Mouse (Mus musculus) thymus, postnatal 25 days (tissue): ENCODE measurements around the gene Srd5a1.
"Not testable (repeated sequence)": the region's sequence is repeated elsewhere in the genome, so short reads cannot be mapped to it uniquely, and the experiment has no call there.

Experiments used
- DNase-seq: peaks from one replicate; pipeline ENCODE4 v3.0.0; 2022

Gene Srd5a1

GRCm38 (mm10) chr13:69616716-69617115 is 5.5 kb upstream of the Srd5a1 start:
- DNase-seq: no peak

GRCm38 (mm10) chr13:69612175-69612544 is 918 bp upstream of the Srd5a1 start:
- no peak for DNase-seq

- no peak for DNase-seq
These were observed 368 bp downstream of the Srd5a1 start for GRCm38 (mm10) chr13:69610751-69611397.

- DNase-seq: no peak
These were observed 2.5 kb downstream of the Srd5a1 start for GRCm38 (mm10) chr13:69608734-69609133.

GRCm38 (mm10) chr13:69604670-69605069 is 6.6 kb downstream of the Srd5a1 start:
- DNase-seq: no peak

- no peak for DNase-seq
These were observed 9.9 kb downstream of the Srd5a1 start for GRCm38 (mm10) chr13:69601321-69601720.

- not testable (repeated sequence) for DNase-seq
These were observed 10.4 kb downstream of the Srd5a1 start for GRCm38 (mm10) chr13:69600863-69601262.

- no peak for DNase-seq
These were observed 12.4 kb downstream of the Srd5a1 start for GRCm38 (mm10) chr13:69598867-69599266.

- DNase-seq: no peak
These were observed 14.7 kb downstream of the Srd5a1 start for GRCm38 (mm10) chr13:69596515-69596914.

GRCm38 (mm10) chr13:69595911-69596310 is 15.3 kb downstream of the Srd5a1 start:
- DNase-seq: no peak

GRCm38 (mm10) chr13:69594577-69595256 is 16.5 kb downstream of the Srd5a1 start:
- no peak for DNase-seq

- DNase-seq: no peak
These were observed 17.8 kb downstream of the Srd5a1 start for GRCm38 (mm10) chr13:69593453-69593852.

- DNase-seq: no peak
These were observed 19.0 kb downstream of the Srd5a1 start for GRCm38 (mm10) chr13:69592226-69592625.

GRCm38 (mm10) chr13:69591338-69591737 is 19.9 kb downstream of the Srd5a1 start:
- no peak for DNase-seq

- no peak for DNase-seq
These were observed 23.0 kb downstream of the Srd5a1 start for GRCm38 (mm10) chr13:69588263-69588662.

- no peak for DNase-seq
These were observed 23.4 kb downstream of the Srd5a1 start for GRCm38 (mm10) chr13:69587849-69588248.

GRCm38 (mm10) chr13:69586337-69586736 is 24.9 kb downstream of the Srd5a1 start:
- DNase-seq: no peak

GRCm38 (mm10) chr13:69585828-69586227 is 25.4 kb downstream of the Srd5a1 start:
- DNase-seq: no peak

- no peak for DNase-seq
These were observed 27.7 kb downstream of the Srd5a1 start for GRCm38 (mm10) chr13:69583591-69583990.

GRCm38 (mm10) chr13:69582411-69582810 is 28.8 kb downstream of the Srd5a1 start:
- no peak for DNase-seq

- no peak for DNase-seq
These were observed 33.9 kb downstream of the Srd5a1 start for GRCm38 (mm10) chr13:69577181-69577834.

GRCm38 (mm10) chr13:69576676-69577075 is 34.6 kb downstream of the Srd5a1 start:
- no peak for DNase-seq

GRCm38 (mm10) chr13:69572594-69572993 is 38.6 kb downstream of the Srd5a1 start:
- DNase-seq: no peak

GRCm38 (mm10) chr13:69569201-69569600 is 42.0 kb downstream of the Srd5a1 start:
- no peak for DNase-seq
